Mouse (Mus musculus): Measurements from ENCODE around the gene Ythdf1. TPM values are rescaled to one million over a fixed set of nuclear protein-coding genes. Genes with fewer than 3 reads are reported as not detected.

Gene Ythdf1
- polyA plus RNA-seq, 1 experiment from 2014 or later: 27.1 TPM

- H3K9ac ChIP-seq (replicated peaks; ENCODE audit: low read length): no peak overlapping the region
- peaks cover 33% of the 10 kb centered on the region for H3K27me3 ChIP-seq (ENCODE audit: insufficient read depth, low read length)
- WGBS: 55% methylated on average over 5 of the region's 5 CpGs
- no peaks in the 10 kb centered on the region for H3K36me3 ChIP-seq (ENCODE audit: insufficient read depth, low read length)
- no peaks in the 10 kb centered on the region for H3K9me3 ChIP-seq (ENCODE audit: low read length)
- ATAC-seq (ENCODE audit: low FRiP score, low TSS enrichment): no peak
- peaks cover 7% of the 10 kb centered on the region for H3K4me1 ChIP-seq (ENCODE audit: insufficient read depth, low read length)
- no peak overlapping the region for H3K27ac ChIP-seq (ENCODE audit: low read length)
- H3K4me3 ChIP-seq (ENCODE audit: low read length): no peak overlapping the region
- no peak overlapping the region for H3K4me2 ChIP-seq (replicated peaks; ENCODE audit: low read depth, low read length)
Observed at GRCm38 (mm10) chr2:180885270-180885669, 35.5 kb downstream of the Ythdf1 start.

- H3K9me3 ChIP-seq (ENCODE audit: low read length): no peaks in the 10 kb centered on the region
- no peaks in the 10 kb centered on the region for H3K4me1 ChIP-seq (ENCODE audit: insufficient read depth, low read length)
- H3K9ac ChIP-seq (replicated peaks; ENCODE audit: low read length): no peak overlapping the region
- H3K27me3 ChIP-seq (ENCODE audit: insufficient read depth, low read length): 0 out of 2 replicates have a peak, but pooled peaks cover 2% of the 10 kb centered on the region
- no peak overlapping the region for H3K27ac ChIP-seq (ENCODE audit: low read length)
- H3K4me3 ChIP-seq (ENCODE audit: low read length): no peak overlapping the region
- WGBS: 35% methylated on average over 9 of the region's 9 CpGs
- H3K4me2 ChIP-seq (replicated peaks; ENCODE audit: low read depth, low read length): no peak overlapping the region
- no peak for ATAC-seq (ENCODE audit: low FRiP score, low TSS enrichment)
- no peaks in the 10 kb centered on the region for H3K36me3 ChIP-seq (ENCODE audit: insufficient read depth, low read length)
Observed at GRCm38 (mm10) chr2:180881281-180881680, 39.5 kb downstream of the Ythdf1 start.

GRCm38 (mm10) chr2:180879365-180880067, 41.2 kb downstream of the Ythdf1 start:
- H3K4me2 ChIP-seq (replicated peaks; ENCODE audit: low read depth, low read length): no peak overlapping the region
- H3K4me1 ChIP-seq (ENCODE audit: insufficient read depth, low read length): no peaks in the 10 kb centered on the region
- H3K27me3 ChIP-seq (ENCODE audit: insufficient read depth, low read length): no peaks in the 10 kb centered on the region
- no peaks in the 10 kb centered on the region for H3K9me3 ChIP-seq (ENCODE audit: low read length)
- no peak overlapping the region for H3K4me3 ChIP-seq (ENCODE audit: low read length)
- WGBS: 62% methylated on average over 7 of the region's 7 CpGs
- no peak overlapping the region for H3K27ac ChIP-seq (ENCODE audit: low read length)
- ATAC-seq (ENCODE audit: low FRiP score, low TSS enrichment): no peak
- H3K36me3 ChIP-seq (ENCODE audit: insufficient read depth, low read length): no peaks in the 10 kb centered on the region
- H3K9ac ChIP-seq (replicated peaks; ENCODE audit: low read length): no peak overlapping the region

GRCm38 (mm10) chr2:180870006-180870405, 50.7 kb downstream of the Ythdf1 start:
- no peaks in the 10 kb centered on the region for H3K9me3 ChIP-seq (ENCODE audit: low read length)
- ATAC-seq (ENCODE audit: low FRiP score, low TSS enrichment): no peak
- no peak overlapping the region for H3K4me2 ChIP-seq (replicated peaks; ENCODE audit: low read depth, low read length)
- no peaks in the 10 kb centered on the region for H3K36me3 ChIP-seq (ENCODE audit: insufficient read depth, low read length)
- 46% methylated on average over 3 of the region's 3 CpGs for WGBS
- no peak overlapping the region for H3K9ac ChIP-seq (replicated peaks; ENCODE audit: low read length)
- no peak overlapping the region for H3K4me3 ChIP-seq (ENCODE audit: low read length)
- H3K27ac ChIP-seq (ENCODE audit: low read length): no peak overlapping the region
- H3K27me3 ChIP-seq (ENCODE audit: insufficient read depth, low read length): no peaks in the 10 kb centered on the region
- no peaks in the 10 kb centered on the region for H3K4me1 ChIP-seq (ENCODE audit: insufficient read depth, low read length)

- 88% methylated on average over 12 of the region's 12 CpGs for WGBS
- Histone ChIP-seq H3K4me2 (replicated peaks; ENCODE audit: low read depth, low read length) (no peak overlapping the region), H3K4me1 (ENCODE audit: insufficient read depth, low read length) (no peaks in the 10 kb centered on the region), H3K4me3 (ENCODE audit: low read length) (no peak overlapping the region), H3K9me3 (ENCODE audit: low read length) (no peaks in the 10 kb centered on the region), H3K27ac (ENCODE audit: low read length) (no peak overlapping the region), H3K9ac (replicated peaks; ENCODE audit: low read length) (no peak overlapping the region), H3K27me3 (ENCODE audit: insufficient read depth, low read length) (no peaks in the 10 kb centered on the region), H3K36me3 (ENCODE audit: insufficient read depth, low read length) (no peaks in the 10 kb centered on the region)
- no peak for ATAC-seq (ENCODE audit: low FRiP score, low TSS enrichment)
Observed at GRCm38 (mm10) chr2:180861561-180861960, 59.2 kb downstream of the Ythdf1 start.

- H3K4me3 ChIP-seq (ENCODE audit: low read length): no peak overlapping the region
- no peak overlapping the region for H3K27ac ChIP-seq (ENCODE audit: low read length)
- H3K36me3 ChIP-seq (ENCODE audit: insufficient read depth, low read length): no peaks in the 10 kb centered on the region
- H3K9ac ChIP-seq (replicated peaks; ENCODE audit: low read length): no peak overlapping the region
- H3K4me2 ChIP-seq (replicated peaks; ENCODE audit: low read depth, low read length): no peak overlapping the region
- no peak for ATAC-seq (ENCODE audit: low FRiP score, low TSS enrichment)
- no peaks in the 10 kb centered on the region for H3K9me3 ChIP-seq (ENCODE audit: low read length)
- WGBS: 78% methylated on average over 8 of the region's 8 CpGs
- H3K4me1 ChIP-seq (ENCODE audit: insufficient read depth, low read length): no peaks in the 10 kb centered on the region
- H3K27me3 ChIP-seq (ENCODE audit: insufficient read depth, low read length): peaks cover 24% of the 10 kb centered on the region
Observed at GRCm38 (mm10) chr2:180857121-180857520, 63.6 kb downstream of the Ythdf1 start.

- ATAC-seq (ENCODE audit: low FRiP score, low TSS enrichment): no peak
- Histone ChIP-seq H3K4me1 (ENCODE audit: insufficient read depth, low read length) (no peaks in the 10 kb centered on the region), H3K9me3 (ENCODE audit: low read length) (no peaks in the 10 kb centered on the region), H3K9ac (replicated peaks; ENCODE audit: low read length) (no peak overlapping the region), H3K27ac (ENCODE audit: low read length) (no peak overlapping the region), H3K36me3 (ENCODE audit: insufficient read depth, low read length) (no peaks in the 10 kb centered on the region), H3K27me3 (ENCODE audit: insufficient read depth, low read length) (peaks cover 24% of the 10 kb centered on the region), H3K4me2 (replicated peaks; ENCODE audit: low read depth, low read length) (no peak overlapping the region), H3K4me3 (ENCODE audit: low read length) (no peak overlapping the region)
- 10% methylated on average over 13 of the region's 13 CpGs for WGBS
Observed at GRCm38 (mm10) chr2:180855005-180855544, 65.7 kb downstream of the Ythdf1 start.

Small RNAs within 50 kb of the gene (microRNA-seq; reads per million reads assigned to microRNA genes)
- not detected for gene Mir124a-3

Other genes with a start within 250 kb of the Ythdf1 start
- 26.8 and 29.0 TPM in 2 replicates for gene Dido1, start 210.9 kb downstream of the Ythdf1 start, polyA plus RNA-seq (2015; fragmentation: Nextera tagmentation; extraction: Ambion mirVana)
- gene Gid8, start 210.8 kb downstream of the Ythdf1 start, polyA plus RNA-seq (2015; fragmentation: Nextera tagmentation; extraction: Ambion mirVana): 56.3 and 56.8 TPM in 2 replicates
- 0.40 and 0.66 TPM in 2 replicates for gene Slc17a9, start 195.7 kb downstream of the Ythdf1 start, polyA plus RNA-seq (2015; fragmentation: Nextera tagmentation; extraction: Ambion mirVana)
- not detected in 2 replicates for gene Bhlhe23, start 144.0 kb downstream of the Ythdf1 start, polyA plus RNA-seq (2015; fragmentation: Nextera tagmentation; extraction: Ambion mirVana)
- not detected in 2 replicates for gene Birc7, start 8.1 kb upstream of the Ythdf1 start, polyA plus RNA-seq (2015; fragmentation: Nextera tagmentation; extraction: Ambion mirVana)
- gene Nkain4, start 33.8 kb upstream of the Ythdf1 start, polyA plus RNA-seq (2015; fragmentation: Nextera tagmentation; extraction: Ambion mirVana): 36.9 and 48.7 TPM in 2 replicates
- gene Arfgap1, start 46.3 kb upstream of the Ythdf1 start, polyA plus RNA-seq (2015; fragmentation: Nextera tagmentation; extraction: Ambion mirVana): 110 and 114 TPM in 2 replicates
- 0.22 and 0.47 TPM in 2 replicates for gene Col20a1, start 65.6 kb upstream of the Ythdf1 start, polyA plus RNA-seq (2015; fragmentation: Nextera tagmentation; extraction: Ambion mirVana)
- 4.3 TPM in 2 replicates for gene Chrna4, start 122.6 kb upstream of the Ythdf1 start, polyA plus RNA-seq (2015; fragmentation: Nextera tagmentation; extraction: Ambion mirVana)
- 0.16 and 0.44 TPM in 2 replicates for gene Kcnq2, start 214.4 kb upstream of the Ythdf1 start, polyA plus RNA-seq (2015; fragmentation: Nextera tagmentation; extraction: Ambion mirVana)
- 0.10 TPM in 1 of 2 replicates, not detected in the other for gene Eef1a2, start 236.1 kb upstream of the Ythdf1 start, polyA plus RNA-seq (2015; fragmentation: Nextera tagmentation; extraction: Ambion mirVana)